Mouse (Mus musculus): ENCODE data around the gene Ep300. TPM values are rescaled to one million over a fixed set of nuclear protein-coding genes. Genes with fewer than 3 reads are reported as not detected.
A peak's percentile ranks its signal among the peaks of the same experiment; 100 is the strongest.

The Ep300 gene
- 30.4 and 33.8 TPM in 2 replicates for polyA plus RNA-seq (2016; fragmentation: Nextera tagmentation; extraction: Ambion mirVana)

DNA sequence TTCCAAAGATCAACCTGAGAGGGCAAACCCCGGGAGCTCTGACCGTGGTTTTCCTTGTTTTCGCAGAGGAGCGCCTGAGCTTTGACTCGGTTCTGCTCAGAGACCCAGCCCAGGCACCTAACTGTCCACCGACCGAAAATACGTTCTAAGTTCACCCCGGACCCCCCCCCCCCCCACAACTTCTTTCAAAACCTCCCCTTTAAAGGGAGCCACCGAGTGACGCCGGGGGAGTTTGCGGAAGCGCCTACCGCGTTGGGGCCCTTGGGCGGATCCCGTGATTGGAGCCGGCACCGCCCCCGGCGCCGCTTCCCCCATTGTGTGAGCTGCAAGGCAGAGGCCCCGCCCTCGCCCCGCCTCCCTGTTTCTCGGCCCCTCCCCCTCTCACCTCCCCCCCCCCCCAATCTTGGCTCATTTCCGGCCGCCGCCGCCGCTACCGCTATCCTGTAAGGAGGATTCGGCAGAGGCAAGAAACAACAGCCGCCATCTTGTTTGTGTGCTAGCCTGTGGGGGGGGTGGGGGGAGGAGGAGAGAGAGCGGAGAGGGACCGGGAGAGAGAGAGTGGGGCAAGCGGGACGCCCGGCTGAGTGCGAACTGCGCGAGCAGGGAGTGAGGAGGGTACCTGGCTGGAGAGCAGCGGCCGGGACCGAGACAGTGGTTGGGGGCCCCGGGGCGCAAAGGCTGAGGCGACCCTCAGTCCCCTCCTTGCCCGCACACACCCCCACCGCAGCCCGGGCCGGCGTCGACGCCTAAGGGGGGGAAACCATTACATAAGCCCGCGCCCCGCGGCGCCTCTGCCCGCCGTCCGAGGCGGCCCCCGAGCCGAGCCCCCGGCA is at the start of gene Ep300:
Gene Ep300 (plus strand): TSS at position 439 of the 833 bp plus-strand sequence.
- H3K27me3 ChIP-seq, result no peaks in the 10 kb centered on the region
- no peaks in the 10 kb centered on the region for H3K9me3 ChIP-seq (replicated peaks)
- under 1% methylated on average over 54 of the region's 68 CpGs for WGBS
- peaks cover 2% of the 10 kb centered on the region; the same call in 1 of the 2 replicates for H3K36me3 ChIP-seq
- H3K4me3 ChIP-seq, result peak within 1 kb of the TSS; percentile 88
- peak within 1 kb of the TSS; percentile 100 for H3K27ac ChIP-seq
- peak within 1 kb of the TSS; percentile 98 for H3K9ac ChIP-seq
- peak within 1 kb of the TSS; percentile 93 for H3K4me2 ChIP-seq (replicated peaks)
- peaks cover 23% of the 10 kb centered on the region for H3K4me1 ChIP-seq
- ATAC-seq (ENCODE audit: low FRiP score), result peak; percentile 95

DNA sequence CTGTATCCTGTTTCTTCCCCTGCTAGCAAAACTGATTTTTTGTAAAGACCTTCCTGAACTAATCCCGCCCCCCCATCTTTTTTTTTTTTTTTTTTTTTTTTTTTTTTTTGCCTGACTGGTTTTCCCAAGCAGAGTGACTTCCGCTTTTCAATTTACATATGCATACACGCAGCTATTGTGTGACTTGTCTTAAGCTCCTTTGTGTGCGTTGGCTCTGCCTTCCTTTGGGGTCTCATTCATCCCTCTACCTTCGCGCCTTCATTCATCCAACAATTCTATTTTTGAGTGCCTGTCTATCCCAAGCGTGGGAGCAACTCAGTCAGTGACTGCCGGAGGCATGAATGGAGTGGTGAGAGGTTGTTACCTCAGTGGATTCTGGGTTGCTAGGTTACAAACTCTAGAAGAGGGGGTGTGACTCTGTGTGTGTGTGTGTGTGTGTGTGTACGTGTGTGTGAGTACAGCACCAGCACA is 49.2 kb upstream of the Ep300 start:
- Histone ChIP-seq H3K4me3 (no peak overlapping the region), H3K36me3 (no peaks in the 10 kb centered on the region), H3K27me3 (no peaks in the 10 kb centered on the region), H3K9me3 (replicated peaks) (no peaks in the 10 kb centered on the region), H3K9ac (no peak overlapping the region), H3K4me2 (replicated peaks) (0 out of 2 replicates have a peak overlapping the region, but pooled peaks have one; percentile 4), H3K27ac (no peak overlapping the region), H3K4me1 (peaks cover 4% of the 10 kb centered on the region; the same call in 1 of the 2 replicates)
- ATAC-seq (ENCODE audit: low FRiP score), result 0 out of 2 replicates have a peak, but pooled peaks have one; percentile 48
- 22% methylated on average over 9 of the region's 9 CpGs for WGBS

DNA sequence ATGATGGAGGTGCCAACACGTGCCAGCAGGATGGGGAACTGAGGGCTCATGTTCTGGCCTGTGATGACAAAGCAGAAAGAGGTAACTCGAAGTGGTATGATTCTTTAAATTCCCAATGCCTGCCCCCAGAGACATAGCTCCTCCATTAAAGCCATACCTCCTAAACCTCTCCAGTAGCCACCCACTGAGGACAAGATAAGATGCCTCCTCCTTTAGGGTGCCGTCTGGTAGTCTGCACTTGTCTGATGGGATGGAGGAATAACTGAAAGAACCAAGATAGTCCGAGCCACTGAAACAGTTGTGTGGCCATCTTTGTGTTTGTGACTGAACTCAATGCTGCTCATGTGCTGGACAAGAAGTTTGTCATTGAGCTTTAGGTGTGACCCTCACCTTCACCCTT is 47.0 kb upstream of the Ep300 start:
- no peak for ATAC-seq (ENCODE audit: low FRiP score)
- H3K4me2 ChIP-seq (replicated peaks), result no peak overlapping the region
- WGBS, result 89% methylated on average over 4 of the region's 4 CpGs
- H3K9ac ChIP-seq, result no peak overlapping the region
- peaks cover 4% of the 10 kb centered on the region; the same call in 1 of the 2 replicates for H3K4me1 ChIP-seq
- no peaks in the 10 kb centered on the region for H3K9me3 ChIP-seq (replicated peaks)
- no peaks in the 10 kb centered on the region for H3K36me3 ChIP-seq
- no peak overlapping the region for H3K4me3 ChIP-seq
- H3K27ac ChIP-seq, result no peak overlapping the region
- no peaks in the 10 kb centered on the region for H3K27me3 ChIP-seq

DNA sequence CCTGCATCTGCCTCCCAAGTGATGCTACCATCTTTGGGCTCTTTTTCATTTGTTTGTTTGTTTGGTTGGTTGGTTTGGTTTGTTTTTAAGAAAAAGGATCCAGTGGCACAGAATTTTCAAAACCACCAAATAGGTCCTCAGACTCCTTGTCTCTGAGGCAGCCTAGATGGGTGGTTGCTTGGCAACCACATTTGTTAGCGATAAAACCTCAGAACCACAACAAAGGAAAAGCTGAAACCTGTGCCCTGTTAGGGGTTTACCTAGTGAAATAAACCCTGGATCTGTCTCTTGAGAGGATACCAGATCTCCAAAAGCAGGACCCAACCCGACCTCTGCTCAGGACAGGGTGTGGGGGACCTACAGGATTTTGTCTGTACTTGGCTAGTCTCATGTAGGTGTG is 45.6 kb upstream of the Ep300 start:
- Histone ChIP-seq H3K27ac (no peak overlapping the region), H3K4me1 (peaks cover 4% of the 10 kb centered on the region; the same call in 1 of the 2 replicates), H3K27me3 (no peaks in the 10 kb centered on the region), H3K4me2 (replicated peaks) (no peak overlapping the region), H3K36me3 (no peaks in the 10 kb centered on the region), H3K4me3 (no peak overlapping the region), H3K9me3 (replicated peaks) (no peaks in the 10 kb centered on the region), H3K9ac (no peak overlapping the region)
- 78% methylated on average over 2 of the region's 2 CpGs for WGBS
- ATAC-seq (ENCODE audit: low FRiP score), result no peak

DNA sequence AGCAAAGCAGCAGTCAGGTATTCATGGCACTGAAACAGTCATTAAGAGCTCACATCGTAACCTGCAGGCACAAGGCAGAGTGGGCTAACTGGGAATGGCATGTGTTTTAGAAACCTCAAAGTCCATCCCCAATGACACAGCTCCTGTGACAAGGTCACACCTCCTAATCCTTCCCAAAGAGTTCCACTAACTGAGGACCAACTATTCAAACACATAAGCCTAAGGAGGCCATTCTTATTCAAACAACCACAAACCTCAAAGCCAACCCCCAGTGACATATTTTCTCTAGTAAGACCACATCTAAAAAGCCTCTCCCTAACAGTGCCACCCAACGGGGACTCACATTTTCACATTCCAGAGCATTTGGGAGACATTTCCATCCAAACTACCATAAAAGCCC is 40.2 kb upstream of the Ep300 start:
- H3K9me3 ChIP-seq (replicated peaks), result no peaks in the 10 kb centered on the region
- no peak overlapping the region for H3K4me2 ChIP-seq (replicated peaks)
- no peaks in the 10 kb centered on the region for H3K4me1 ChIP-seq
- H3K9ac ChIP-seq, result no peak overlapping the region
- H3K4me3 ChIP-seq, result no peak overlapping the region
- 90% methylated on average over 2 of the region's 2 CpGs for WGBS
- H3K27ac ChIP-seq, result no peak overlapping the region
- no peaks in the 10 kb centered on the region for H3K27me3 ChIP-seq
- ATAC-seq (ENCODE audit: low FRiP score), result no peak
- no peaks in the 10 kb centered on the region for H3K36me3 ChIP-seq

DNA sequence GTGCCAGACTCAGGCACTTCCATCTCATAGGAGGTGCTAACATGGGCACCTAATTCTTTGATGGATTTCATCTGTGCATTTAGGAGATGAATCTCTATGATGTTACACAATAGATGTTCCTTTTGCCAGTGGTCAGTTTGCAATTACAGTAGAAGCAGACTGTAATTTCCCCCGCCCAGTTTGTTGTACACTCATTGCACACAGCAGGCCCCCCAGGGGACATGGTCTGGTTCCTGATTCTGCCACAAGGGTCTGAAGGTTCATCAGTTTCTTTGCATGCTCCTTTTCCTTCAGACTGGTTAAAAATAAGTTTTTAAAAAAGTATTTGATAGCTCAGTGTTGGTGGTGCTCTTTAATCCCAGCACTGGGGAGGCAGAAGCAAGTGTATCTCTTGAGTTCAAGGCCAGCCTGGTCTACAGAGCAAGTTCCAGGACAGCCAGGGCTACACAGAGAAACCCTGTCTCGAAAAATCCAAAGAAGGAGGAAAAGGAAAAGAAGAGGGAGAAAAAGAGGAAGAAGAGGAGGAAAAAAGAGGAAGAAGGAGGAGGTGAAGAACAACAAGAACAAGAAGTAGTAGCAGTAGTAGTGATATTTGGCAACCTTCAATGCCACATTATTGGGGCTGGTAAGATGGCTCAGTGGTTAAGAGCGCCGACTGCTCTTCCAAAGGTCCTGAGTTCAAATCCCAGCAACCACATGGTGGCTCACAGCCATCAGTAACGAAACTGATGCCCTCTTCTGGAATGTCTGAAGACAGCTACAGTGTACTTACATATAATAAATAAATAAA is 39.6 kb upstream of the Ep300 start:
- H3K36me3 ChIP-seq, result no peaks in the 10 kb centered on the region
- H3K4me1 ChIP-seq, result no peaks in the 10 kb centered on the region
- no peaks in the 10 kb centered on the region for H3K27me3 ChIP-seq
- no peak overlapping the region for H3K4me2 ChIP-seq (replicated peaks)
- no peaks in the 10 kb centered on the region for H3K9me3 ChIP-seq (replicated peaks)
- no peak overlapping the region for H3K4me3 ChIP-seq
- 76% methylated on average over 5 of the region's 5 CpGs for WGBS
- H3K9ac ChIP-seq, result no peak overlapping the region
- no peak overlapping the region for H3K27ac ChIP-seq
- no peak for ATAC-seq (ENCODE audit: low FRiP score)

DNA sequence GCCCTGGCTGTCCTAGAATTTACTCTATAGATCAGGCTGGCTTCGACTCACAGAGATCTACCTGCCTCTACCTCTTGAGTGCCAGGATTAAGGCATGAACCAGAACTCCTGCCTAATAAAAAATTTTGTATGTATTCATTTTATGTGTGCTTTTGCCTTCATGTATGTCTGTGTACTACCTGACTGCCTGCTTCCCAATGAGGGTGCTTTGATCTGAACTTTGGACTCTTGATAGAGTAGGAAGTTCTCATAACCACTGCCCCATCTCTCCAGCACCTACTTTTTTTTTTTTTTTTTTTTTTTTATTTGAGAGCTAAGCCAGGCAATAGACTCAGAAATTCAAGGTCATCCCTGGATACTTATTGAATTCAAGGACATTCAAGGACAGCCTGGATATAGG is 31.7 kb upstream of the Ep300 start:
- Histone ChIP-seq H3K9ac (no peak overlapping the region), H3K4me2 (replicated peaks) (no peak overlapping the region), H3K4me3 (no peak overlapping the region), H3K9me3 (replicated peaks) (no peaks in the 10 kb centered on the region), H3K4me1 (no peaks in the 10 kb centered on the region), H3K36me3 (no peaks in the 10 kb centered on the region), H3K27ac (no peak overlapping the region), H3K27me3 (no peaks in the 10 kb centered on the region)
- no peak for ATAC-seq (ENCODE audit: low FRiP score)
- 96% methylated on average over 1 of the region's 1 CpGs for WGBS

DNA sequence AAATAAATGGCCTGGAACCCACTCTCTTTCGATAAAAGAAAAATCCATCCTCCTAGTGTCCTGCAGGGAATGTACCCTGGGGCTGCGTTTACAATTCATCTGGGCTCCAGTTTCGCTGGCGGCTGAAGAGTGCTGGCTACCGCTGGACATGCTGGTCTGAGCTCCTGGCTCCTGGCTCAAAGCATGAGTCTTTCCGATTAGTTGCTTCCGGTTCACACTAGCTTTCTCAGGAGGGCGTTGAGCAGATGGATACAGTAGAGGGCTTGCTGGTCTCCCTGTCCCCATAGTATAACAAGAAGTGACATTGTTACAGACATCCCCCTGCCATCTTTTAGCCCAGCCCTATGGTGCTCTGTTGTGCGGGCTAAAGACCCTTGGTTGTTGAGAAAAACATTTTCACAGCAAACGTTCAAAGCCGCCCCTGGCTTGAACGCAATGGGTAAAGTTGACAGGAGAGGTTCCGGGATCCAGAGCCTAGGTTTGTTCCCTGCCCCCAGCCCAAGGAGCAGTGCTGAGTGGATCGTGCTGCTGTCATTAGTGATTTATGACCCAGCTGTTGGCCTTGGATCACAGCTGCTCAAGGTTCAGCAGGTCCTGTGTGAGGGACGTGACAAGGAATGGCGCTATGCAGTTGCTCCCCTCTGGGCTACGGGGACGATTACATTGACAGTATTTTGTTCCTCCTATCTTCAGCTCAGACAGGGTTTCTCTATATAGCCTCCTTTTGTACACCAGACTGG is 30.4 kb upstream of the Ep300 start:
- Histone ChIP-seq H3K36me3 (no peaks in the 10 kb centered on the region), H3K27ac (no peak overlapping the region), H3K9ac (no peak overlapping the region), H3K4me2 (replicated peaks) (no peak overlapping the region), H3K27me3 (no peaks in the 10 kb centered on the region), H3K4me1 (no peaks in the 10 kb centered on the region), H3K4me3 (no peak overlapping the region), H3K9me3 (replicated peaks) (no peaks in the 10 kb centered on the region)
- WGBS, result 54% methylated on average over 18 of the region's 18 CpGs
- ATAC-seq (ENCODE audit: low FRiP score), result no peak

DNA sequence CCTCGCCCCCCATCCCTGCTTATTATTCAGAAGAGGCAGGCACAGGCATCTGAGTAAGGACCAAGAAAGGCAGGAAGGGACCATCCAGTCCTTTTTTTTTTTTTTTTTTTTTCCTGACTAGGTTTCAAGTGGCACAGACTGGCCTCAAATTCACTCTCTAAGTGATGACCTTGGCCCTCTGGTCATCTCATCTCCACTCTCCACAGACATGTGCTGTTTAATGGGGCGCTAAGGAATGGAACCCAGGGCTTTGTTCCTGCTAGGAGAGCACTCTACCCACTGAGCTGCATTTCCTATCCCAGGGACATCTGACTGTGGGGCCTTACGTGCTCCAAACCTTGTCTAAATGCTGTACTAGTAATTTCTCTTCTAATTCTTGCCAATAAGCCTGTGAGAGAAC is 29.2 kb upstream of the Ep300 start:
- Histone ChIP-seq H3K4me2 (replicated peaks) (no peak overlapping the region), H3K9me3 (replicated peaks) (no peaks in the 10 kb centered on the region), H3K27me3 (no peaks in the 10 kb centered on the region), H3K36me3 (no peaks in the 10 kb centered on the region), H3K4me1 (no peaks in the 10 kb centered on the region), H3K4me3 (no peak overlapping the region), H3K27ac (no peak overlapping the region), H3K9ac (no peak overlapping the region)
- ATAC-seq (ENCODE audit: low FRiP score), result no peak
- WGBS, result 75% methylated on average over 3 of the region's 3 CpGs

DNA sequence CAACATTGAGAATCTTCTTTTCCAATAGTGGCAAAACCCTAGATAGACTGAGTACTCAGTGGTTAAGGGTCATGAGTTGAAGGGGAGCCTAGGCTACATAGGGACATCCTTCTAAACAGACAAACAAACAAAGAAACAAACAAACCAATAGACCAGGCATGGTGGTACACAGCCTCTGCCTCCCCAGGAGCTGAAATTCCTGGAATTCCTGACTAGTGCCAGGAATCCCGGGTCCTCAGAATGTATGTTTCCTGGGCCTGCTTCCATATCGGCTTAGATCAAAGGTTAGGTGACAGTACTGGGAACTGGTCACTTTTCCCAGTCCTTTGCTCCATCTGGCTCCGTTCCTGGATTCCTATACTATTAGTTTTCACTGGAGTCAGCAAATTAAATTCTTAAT is 23.6 kb upstream of the Ep300 start:
- Histone ChIP-seq H3K27ac (no peak overlapping the region), H3K4me2 (replicated peaks) (no peak overlapping the region), H3K9ac (no peak overlapping the region), H3K4me3 (no peak overlapping the region), H3K4me1 (no peaks in the 10 kb centered on the region), H3K27me3 (no peaks in the 10 kb centered on the region), H3K9me3 (replicated peaks) (no peaks in the 10 kb centered on the region), H3K36me3 (no peaks in the 10 kb centered on the region)
- ATAC-seq (ENCODE audit: low FRiP score), result no peak
- 55% methylated on average over 3 of the region's 3 CpGs for WGBS

DNA sequence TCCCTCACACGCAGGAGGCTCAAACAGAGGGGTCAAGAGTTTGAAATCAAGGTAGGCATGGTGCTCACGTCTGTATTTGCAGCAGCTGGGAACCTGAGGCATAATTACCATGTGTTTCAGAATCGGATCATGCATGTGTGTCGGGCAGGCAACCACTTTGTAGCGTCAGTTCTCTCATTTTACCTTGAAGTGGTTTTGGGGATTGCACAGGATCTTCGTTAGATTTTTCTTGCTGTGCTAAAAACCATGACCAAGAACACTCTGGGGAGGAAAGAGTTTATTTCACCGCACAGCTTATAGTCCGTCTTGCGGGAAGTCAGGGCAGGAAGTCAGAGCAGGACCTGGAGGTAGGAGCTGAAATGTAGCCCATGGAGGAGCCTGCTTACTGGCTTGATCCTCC is 23.2 kb upstream of the Ep300 start:
- no peak for ATAC-seq (ENCODE audit: low FRiP score)
- no peaks in the 10 kb centered on the region for H3K27me3 ChIP-seq
- no peak overlapping the region for H3K4me3 ChIP-seq
- H3K4me2 ChIP-seq (replicated peaks), result no peak overlapping the region
- H3K27ac ChIP-seq, result no peak overlapping the region
- WGBS, result 81% methylated on average over 9 of the region's 9 CpGs
- H3K4me1 ChIP-seq, result no peaks in the 10 kb centered on the region
- no peaks in the 10 kb centered on the region for H3K9me3 ChIP-seq (replicated peaks)
- H3K9ac ChIP-seq, result no peak overlapping the region
- H3K36me3 ChIP-seq, result no peaks in the 10 kb centered on the region

All from hindbrain, embryonic 12.5 days (tissue).